Mouse (Mus musculus): ENCODE results near the gene Ncor2.

GRCm38 (mm10) chr5:125178171-125179006, 630 bp downstream of the Ncor2 start:
- TF ChIP-seq POLR2A (IDR thresholded peaks at IDR 0.05; ENCODE audit: extremely low read depth, insufficient read depth, low read length) (no peak), CTCF (IDR thresholded peaks at IDR 0.05; ENCODE audit: low read depth, low read length) (0 out of 2 replicates have a peak, but pooled peaks have one; percentile 3)
